Comparison of ENCODE assay signal across 8 mouse cellular contexts in the genomic region with DNA sequence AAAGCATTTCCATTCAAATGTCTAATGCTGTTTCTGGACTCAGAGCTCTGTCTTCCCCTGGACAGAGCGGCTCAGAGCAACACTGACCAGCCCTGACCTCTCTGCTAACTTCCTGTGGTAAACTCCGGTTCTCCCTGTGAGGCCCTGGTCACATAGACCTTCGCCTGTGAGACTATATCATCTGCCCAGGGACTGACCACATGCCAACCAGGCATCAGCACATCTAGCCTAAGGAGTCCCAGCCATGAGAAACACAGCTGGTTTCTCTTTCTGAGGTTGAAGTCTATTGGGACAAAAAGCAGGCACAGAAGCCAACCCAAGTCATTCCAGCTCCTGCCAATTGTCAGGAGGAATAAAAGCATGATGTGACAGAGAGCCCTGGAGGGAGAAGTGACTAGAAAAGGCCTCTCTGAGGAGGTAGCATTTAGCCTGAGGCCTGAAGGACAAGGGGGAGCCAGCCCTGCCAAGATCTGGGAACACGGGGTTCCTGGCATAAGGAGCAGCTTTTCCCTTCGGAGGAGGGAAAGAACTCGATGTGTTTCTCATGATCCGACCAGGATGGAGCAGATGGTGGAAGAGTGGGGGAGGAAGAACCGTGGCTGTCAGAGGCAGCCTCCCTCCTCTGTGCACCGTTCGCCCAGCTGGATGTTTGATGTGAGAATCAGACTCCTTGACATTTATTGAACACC.
DNase-seq lines count a peak whose midpoint lies in the region; ATAC-seq and TF ChIP-seq lines count a peak whose summit lies in the region.

No protein-coding gene starts in this region.

- no peak for TF ChIP-seq EP300 in heart, postnatal 0 days (IDR thresholded peaks at IDR 0.05; ENCODE audit: low read depth)

- WGBS in heart, postnatal 0 days = 61% methylated on average over 10 of the region's 10 CpGs
- WGBS in lung, embryonic 15.5 days = 50% methylated on average over 10 of the region's 10 CpGs
- WGBS in midbrain, embryonic 16.5 days = 62% methylated on average over 10 of the region's 10 CpGs

- peak; percentile 37 for ATAC-seq in heart, postnatal 0 days (ENCODE audit: insufficient read depth, low read depth)
- ATAC-seq in lung, embryonic 15.5 days (ENCODE audit: borderline replicate concordance, extremely low read depth, low FRiP score, low TSS enrichment) = no peak
- ATAC-seq in midbrain, embryonic 16.5 days = no peak

- H3K9me3 ChIP-seq in heart, postnatal 0 days (replicated peaks; ENCODE audit: control insufficient read depth, low read length) = no peaks in the 10 kb centered on the region
- no peaks in the 10 kb centered on the region for H3K9me3 ChIP-seq in lung, embryonic 15.5 days
- H3K9me3 ChIP-seq in midbrain, embryonic 16.5 days (replicated peaks; ENCODE audit: control insufficient read depth, low read length, poor library complexity, severe bottlenecking) = no peaks in the 10 kb centered on the region

- H3K27me3 ChIP-seq in heart, postnatal 0 days (ENCODE audit: control insufficient read depth, insufficient read depth, low read length) = peaks cover 19% of the 10 kb centered on the region
- no peaks in the 10 kb centered on the region for H3K27me3 ChIP-seq in lung, embryonic 15.5 days
- no peaks in the 10 kb centered on the region for H3K27me3 ChIP-seq in midbrain, embryonic 16.5 days (ENCODE audit: control insufficient read depth, insufficient read depth, low read depth, low read length)

- H3K4me2 ChIP-seq in heart, postnatal 0 days (ENCODE audit: low read depth, low read length) = no peak overlapping the region
- H3K4me2 ChIP-seq in lung, embryonic 15.5 days = no peak overlapping the region
- H3K4me2 ChIP-seq in midbrain, embryonic 16.5 days (ENCODE audit: low read length) = no peak overlapping the region

- DNase-seq in layer of hippocampus, adult 11-12 months (ENCODE audit: low spot score) = peak; percentile 81
- DNase-seq in layer of hippocampus, adult 9-10 months (ENCODE audit: low spot score) = no peak
- DNase-seq in cerebellum, postnatal 36 days = peak; percentile 49 to 63
- peak; percentile 51 for DNase-seq in heart, postnatal 0 days (ENCODE audit: low spot score)
- DNase-seq in neural tube, embryonic 10.5 days (ENCODE audit: extremely low spot score, low spot score) = no peak
- DNase-seq in spleen, adult 18-20 months = no peak

- no peak overlapping the region for H3K9ac ChIP-seq in heart, postnatal 0 days (replicated peaks; ENCODE audit: low read depth, low read length)
- no peak overlapping the region for H3K9ac ChIP-seq in lung, embryonic 15.5 days
- no peak overlapping the region for H3K9ac ChIP-seq in midbrain, embryonic 16.5 days (ENCODE audit: low read depth, low read length)

- no peaks in the 10 kb centered on the region for H3K36me3 ChIP-seq in heart, postnatal 0 days (replicated peaks; ENCODE audit: control insufficient read depth, insufficient read depth, low read length)
- H3K36me3 ChIP-seq in lung, embryonic 15.5 days = no peaks in the 10 kb centered on the region
- no peaks in the 10 kb centered on the region for H3K36me3 ChIP-seq in midbrain, embryonic 16.5 days (ENCODE audit: control insufficient read depth, insufficient read depth, low read length)

- no peak overlapping the region for H3K4me3 ChIP-seq in heart, postnatal 0 days (ENCODE audit: low read depth, low read length)
- H3K4me3 ChIP-seq in lung, embryonic 15.5 days = no peak overlapping the region
- H3K4me3 ChIP-seq in midbrain, embryonic 16.5 days (ENCODE audit: low read depth, low read length) = no peak overlapping the region

- no peak for TF ChIP-seq CTCF in heart, postnatal 0 days (IDR thresholded peaks at IDR 0.05; ENCODE audit: low read depth)

- H3K27ac ChIP-seq in heart, postnatal 0 days (ENCODE audit: low read depth) = no peak overlapping the region
- peak overlapping the region; percentile 20; the same call in 1 of the 2 replicates for H3K27ac ChIP-seq in lung, embryonic 15.5 days
- H3K27ac ChIP-seq in midbrain, embryonic 16.5 days (ENCODE audit: low read length) = no peak overlapping the region; the same call in 1 of the 2 replicates

- H3K4me1 ChIP-seq in heart, postnatal 0 days (ENCODE audit: control insufficient read depth, insufficient read depth) = no peaks in the 10 kb centered on the region; the same call in 1 of the 2 replicates
- peaks cover 50% of the 10 kb centered on the region for H3K4me1 ChIP-seq in lung, embryonic 15.5 days
- H3K4me1 ChIP-seq in midbrain, embryonic 16.5 days (ENCODE audit: control insufficient read depth, insufficient read depth, low read length) = peaks cover 7% of the 10 kb centered on the region

Comparison
In these comparisons a context has a peak if more than half of its experiments do, and no peak if none do; other contexts are left out.
1. DNase-seq: peak in layer of hippocampus, adult 11-12 months (single experiment), cerebellum, postnatal 36 days (2 of 2) and heart, postnatal 0 days (single experiment); none in layer of hippocampus, adult 9-10 months (single experiment), neural tube, embryonic 10.5 days (single experiment) and spleen, adult 18-20 months (0 of 2).